Mouse (Mus musculus) erythroblast, embryonic 14.5 days (primary cell): ENCODE measurements around the gene E130311K13Rik.

Experiments
- GATA1 ChIP-seq: IDR thresholded peaks from 2 replicates; pipeline ENCODE4 v1.6.1; 2012; ENCODE audit warnings: low read length, inconsistent platforms, mixed read lengths
- TAL1 ChIP-seq: IDR thresholded peaks from 3 replicates; pipeline ENCODE4 v1.6.1; 2012; ENCODE audit warnings: low read length, inconsistent platforms, mixed read lengths

DNA sequence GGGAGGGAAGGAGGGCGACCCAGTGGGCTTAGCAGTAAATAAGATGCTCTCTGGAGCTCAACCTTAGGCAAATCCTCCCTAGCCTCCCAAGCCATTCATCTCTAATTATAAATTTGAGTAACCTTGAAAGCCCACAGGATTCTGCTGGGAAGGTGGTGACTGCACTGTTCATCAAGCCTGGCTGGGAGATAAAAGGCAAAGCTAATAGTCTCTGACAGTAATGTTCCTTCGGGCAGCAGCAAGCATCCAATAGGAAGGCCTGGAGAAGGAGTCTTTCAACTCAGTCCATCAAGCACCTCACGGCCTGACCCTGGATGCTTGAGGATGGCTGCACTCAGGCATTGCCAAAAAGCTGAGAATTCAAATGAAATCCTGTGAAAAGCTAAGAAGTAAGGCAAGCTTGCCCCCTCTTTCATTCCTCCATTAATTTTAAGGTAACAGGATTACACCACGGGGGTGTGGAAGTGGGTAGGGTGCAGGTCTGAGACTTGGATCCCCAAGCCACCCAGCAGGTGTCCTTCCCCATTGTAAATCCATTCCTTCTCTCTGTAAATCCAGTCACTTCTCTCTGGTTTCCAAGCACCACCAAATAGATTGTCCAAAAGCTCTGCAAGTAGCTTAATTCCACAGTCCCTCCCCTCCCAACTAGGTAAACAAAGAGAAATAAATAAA is 50.1 kb downstream of the E130311K13Rik start:
- TF ChIP-seq GATA1, result no peak
- no peak for TF ChIP-seq TAL1
